Mouse (Mus musculus): Measurements from ENCODE around the gene Cmtm4. TPM values are rescaled to one million over a fixed set of nuclear protein-coding genes. Genes with fewer than 3 reads are reported as not detected.

The Cmtm4 gene
- polyA plus RNA-seq, 1 experiment from 2014 or later, result 1.2 TPM

DNA sequence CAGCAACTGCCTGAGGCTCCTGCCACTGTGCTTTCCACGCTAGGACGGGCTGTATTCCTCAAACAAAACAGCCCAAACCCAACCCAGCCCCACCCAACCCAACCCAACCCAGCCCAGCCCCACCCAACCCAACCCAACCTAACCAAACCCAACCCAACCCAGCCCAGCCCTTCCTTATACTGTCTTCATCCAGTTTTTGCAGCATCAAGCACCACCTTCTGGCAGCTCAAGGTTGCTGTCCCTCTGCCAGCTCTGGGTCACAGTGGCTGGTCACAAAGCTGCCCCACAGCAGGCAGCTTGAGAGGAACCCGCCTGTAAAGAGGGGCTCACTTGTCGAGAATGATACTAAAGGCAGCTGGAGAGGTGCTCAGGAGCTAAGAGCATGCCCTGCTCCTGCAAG is 38.7 kb upstream of the Cmtm4 start:
- 64% methylated on average over 4 of the region's 4 CpGs for WGBS
- ATAC-seq (ENCODE audit: extremely low read depth, insufficient number of reproducible peaks, low FRiP score, low TSS enrichment), result no peak

DNA sequence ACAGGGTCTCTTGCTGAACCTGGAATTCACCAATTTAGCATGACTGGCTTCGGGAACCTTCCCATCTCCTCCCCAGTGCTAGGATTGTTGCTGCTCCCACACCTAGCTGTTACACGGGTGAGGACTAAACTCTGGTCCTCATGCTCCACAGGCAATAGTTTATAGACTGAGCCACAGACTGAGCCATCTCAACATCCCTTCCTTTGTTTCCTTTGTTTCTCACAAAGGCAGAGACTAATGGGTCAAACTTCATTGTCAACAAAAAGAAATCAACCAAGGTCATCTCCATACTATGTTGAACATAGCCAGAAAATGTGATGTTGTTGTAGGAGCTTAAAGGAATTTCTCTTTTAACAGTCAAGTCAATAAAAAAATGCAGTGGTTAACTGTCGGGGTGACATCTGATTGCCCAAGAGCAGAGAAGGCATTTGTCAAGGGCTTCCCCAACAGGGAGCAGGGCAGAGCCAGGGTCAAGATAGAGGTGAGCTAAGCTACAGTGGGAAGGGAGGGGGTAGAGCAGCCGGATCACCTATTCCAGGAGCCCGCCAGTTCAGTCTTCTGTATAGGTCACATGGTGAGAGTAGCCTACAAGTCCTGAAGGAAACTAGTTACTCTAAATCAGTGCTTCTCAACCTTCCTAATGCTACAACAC is 37.7 kb upstream of the Cmtm4 start:
- Histone ChIP-seq H3K4me2 (no peak overlapping the region), H3K9ac (no peak overlapping the region), H3K27me3 (replicated peaks) (no peaks in the 10 kb centered on the region), H3K4me1 (peaks cover 27% of the 10 kb centered on the region), H3K9me3 (no peaks in the 10 kb centered on the region), H3K36me3 (peaks cover 95% of the 10 kb centered on the region), H3K4me3 (no peak overlapping the region), H3K27ac (replicated peaks) (no peak overlapping the region)
- ATAC-seq (ENCODE audit: extremely low read depth, insufficient number of reproducible peaks, low FRiP score, low TSS enrichment), result no peak
- 88% methylated on average over 5 of the region's 5 CpGs for WGBS

More for the DNA sequence above, 38.7 kb upstream of the Cmtm4 start:
- H3K4me1 ChIP-seq, result peaks cover 27% of the 10 kb centered on the region
- H3K36me3 ChIP-seq, result peaks cover 95% of the 10 kb centered on the region
- H3K9me3 ChIP-seq, result no peaks in the 10 kb centered on the region
- H3K27ac ChIP-seq (replicated peaks), result no peak overlapping the region
- no peaks in the 10 kb centered on the region for H3K27me3 ChIP-seq (replicated peaks)
- H3K9ac ChIP-seq, result no peak overlapping the region
- H3K4me3 ChIP-seq, result no peak overlapping the region
- no peak overlapping the region for H3K4me2 ChIP-seq

DNA sequence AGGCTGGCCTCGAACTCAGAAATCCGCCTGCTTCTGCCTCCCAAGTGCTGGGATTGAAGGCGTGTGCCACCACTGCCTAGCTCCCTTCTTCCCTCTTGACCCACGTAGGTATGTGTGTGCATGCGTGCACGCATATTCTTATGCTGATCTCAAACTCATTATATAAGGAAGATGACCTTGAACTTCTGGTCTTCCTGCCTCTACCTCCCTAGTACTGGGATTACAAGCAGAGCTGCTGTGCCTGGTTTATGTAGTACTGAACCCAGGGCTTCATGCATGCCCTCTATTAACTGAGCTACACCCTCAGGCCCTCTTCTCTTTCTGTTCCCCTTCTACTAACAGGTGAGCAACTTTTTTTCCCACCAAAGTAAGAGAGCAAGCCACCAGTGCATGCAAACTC is 37.0 kb upstream of the Cmtm4 start:
- peaks cover 97% of the 10 kb centered on the region for H3K36me3 ChIP-seq
- H3K4me3 ChIP-seq, result no peak overlapping the region
- H3K9ac ChIP-seq, result no peak overlapping the region
- ATAC-seq (ENCODE audit: extremely low read depth, insufficient number of reproducible peaks, low FRiP score, low TSS enrichment), result no peak
- H3K27ac ChIP-seq (replicated peaks), result no peak overlapping the region
- H3K9me3 ChIP-seq, result no peaks in the 10 kb centered on the region
- no peaks in the 10 kb centered on the region for H3K27me3 ChIP-seq (replicated peaks)
- WGBS, result 95% methylated on average over 6 of the region's 6 CpGs
- no peak overlapping the region for H3K4me2 ChIP-seq
- H3K4me1 ChIP-seq, result peaks cover 27% of the 10 kb centered on the region

DNA sequence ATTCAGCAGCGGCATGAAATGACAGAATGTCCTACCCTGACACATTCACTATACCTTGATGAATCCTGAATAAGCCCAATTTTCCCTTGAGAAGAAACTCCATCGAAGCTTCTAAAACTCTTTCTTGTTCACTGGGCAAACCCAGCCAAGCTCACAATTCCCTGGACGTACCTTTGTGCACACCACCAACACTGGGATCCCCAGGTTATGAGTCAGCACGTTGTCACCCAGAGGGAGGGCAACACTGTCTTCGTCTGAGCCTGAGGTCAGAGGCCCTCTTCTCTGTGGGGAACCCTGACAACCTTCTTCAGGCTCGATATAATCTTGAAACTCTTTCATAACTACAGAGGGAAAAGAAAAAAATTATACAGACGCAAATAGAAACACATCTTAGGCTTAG is 34.6 kb upstream of the Cmtm4 start:
- no peaks in the 10 kb centered on the region for H3K27me3 ChIP-seq (replicated peaks)
- no peak overlapping the region for H3K4me3 ChIP-seq
- 87% methylated on average over 7 of the region's 7 CpGs for WGBS
- H3K4me1 ChIP-seq, result peaks cover 12% of the 10 kb centered on the region
- no peak overlapping the region for H3K4me2 ChIP-seq
- no peak overlapping the region for H3K9ac ChIP-seq
- H3K36me3 ChIP-seq, result peaks cover 99% of the 10 kb centered on the region
- no peaks in the 10 kb centered on the region for H3K9me3 ChIP-seq
- no peak for ATAC-seq (ENCODE audit: extremely low read depth, insufficient number of reproducible peaks, low FRiP score, low TSS enrichment)
- H3K27ac ChIP-seq (replicated peaks), result no peak overlapping the region

DNA sequence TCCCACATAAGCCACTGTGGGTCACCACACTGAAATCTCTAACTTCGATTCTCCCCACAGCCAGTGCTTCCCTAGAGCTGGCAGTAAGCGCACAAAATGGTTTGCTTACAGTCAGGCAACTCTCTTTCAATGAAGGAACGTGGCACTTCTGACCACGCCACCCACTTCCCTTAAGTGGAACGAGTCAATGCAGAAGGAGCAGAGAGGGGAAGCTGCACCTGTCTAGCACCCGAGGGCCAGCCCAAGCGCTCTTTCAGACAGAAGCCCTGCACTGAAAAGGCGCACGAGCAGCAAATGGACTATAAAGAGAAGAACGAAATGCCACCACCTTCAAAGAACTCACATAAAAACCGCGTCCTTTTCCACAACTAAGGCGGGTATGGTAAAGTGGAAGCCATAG is 32.1 kb upstream of the Cmtm4 start:
- 84% methylated on average over 13 of the region's 13 CpGs for WGBS
- H3K9me3 ChIP-seq, result no peaks in the 10 kb centered on the region
- H3K4me2 ChIP-seq, result no peak overlapping the region
- H3K9ac ChIP-seq, result no peak overlapping the region
- no peaks in the 10 kb centered on the region for H3K4me1 ChIP-seq
- no peak overlapping the region for H3K4me3 ChIP-seq
- ATAC-seq (ENCODE audit: extremely low read depth, insufficient number of reproducible peaks, low FRiP score, low TSS enrichment), result no peak
- H3K27me3 ChIP-seq (replicated peaks), result no peaks in the 10 kb centered on the region
- no peak overlapping the region for H3K27ac ChIP-seq (replicated peaks)
- H3K36me3 ChIP-seq, result peaks cover 99% of the 10 kb centered on the region

- ATAC-seq (ENCODE audit: extremely low read depth, insufficient number of reproducible peaks, low FRiP score, low TSS enrichment), result no peak
- WGBS, result 58% methylated on average over 6 of the region's 6 CpGs
- Histone ChIP-seq H3K4me1 (0 out of 2 replicates have a peak, but pooled peaks cover 9% of the 10 kb centered on the region), H3K27me3 (replicated peaks) (no peaks in the 10 kb centered on the region), H3K9ac (no peak overlapping the region), H3K9me3 (no peaks in the 10 kb centered on the region), H3K4me2 (no peak overlapping the region), H3K36me3 (peaks cover 98% of the 10 kb centered on the region), H3K4me3 (no peak overlapping the region), H3K27ac (replicated peaks) (no peak overlapping the region)
These were observed 26.7 kb upstream of the Cmtm4 start for GRCm38 (mm10) chr8:104422313-104422712.

GRCm38 (mm10) chr8:104416022-104416421 is 20.4 kb upstream of the Cmtm4 start:
- Histone ChIP-seq H3K9me3 (no peaks in the 10 kb centered on the region), H3K9ac (no peak overlapping the region), H3K27me3 (replicated peaks) (no peaks in the 10 kb centered on the region), H3K4me2 (no peak overlapping the region), H3K27ac (replicated peaks) (no peak overlapping the region), H3K36me3 (peaks cover 53% of the 10 kb centered on the region), H3K4me1 (peaks cover 28% of the 10 kb centered on the region), H3K4me3 (no peak overlapping the region)
- ATAC-seq (ENCODE audit: extremely low read depth, insufficient number of reproducible peaks, low FRiP score, low TSS enrichment), result no peak
- WGBS, result 83% methylated on average over 6 of the region's 6 CpGs

GRCm38 (mm10) chr8:104414204-104414603 is 18.6 kb upstream of the Cmtm4 start:
- H3K27me3 ChIP-seq (replicated peaks), result no peaks in the 10 kb centered on the region
- 61% methylated on average over 3 of the region's 3 CpGs for WGBS

GRCm38 (mm10) chr8:104413770-104414169 is 18.2 kb upstream of the Cmtm4 start:
- WGBS, result 50% methylated on average over 4 of the region's 4 CpGs
- no peak overlapping the region for H3K9ac ChIP-seq
- no peaks in the 10 kb centered on the region for H3K27me3 ChIP-seq (replicated peaks)
- peaks cover 29% of the 10 kb centered on the region for H3K4me1 ChIP-seq
- no peak overlapping the region for H3K4me2 ChIP-seq
- peaks cover 30% of the 10 kb centered on the region for H3K36me3 ChIP-seq
- H3K4me3 ChIP-seq, result no peak overlapping the region
- H3K27ac ChIP-seq (replicated peaks), result peak overlapping the region; percentile 29
- ATAC-seq (ENCODE audit: extremely low read depth, insufficient number of reproducible peaks, low FRiP score, low TSS enrichment), result no peak
- no peaks in the 10 kb centered on the region for H3K9me3 ChIP-seq

More at GRCm38 (mm10) chr8:104414204-104414603, 18.6 kb upstream of the Cmtm4 start:
- no peak for ATAC-seq (ENCODE audit: extremely low read depth, insufficient number of reproducible peaks, low FRiP score, low TSS enrichment)
- Histone ChIP-seq H3K27ac (replicated peaks) (peak overlapping the region; percentile 29; the same call in 1 of the 2 replicates), H3K4me3 (no peak overlapping the region), H3K9me3 (no peaks in the 10 kb centered on the region), H3K4me1 (peaks cover 28% of the 10 kb centered on the region), H3K4me2 (no peak overlapping the region), H3K36me3 (peaks cover 34% of the 10 kb centered on the region), H3K9ac (peak overlapping the region; percentile 33; the same call in 1 of the 2 replicates)

- no peak for ATAC-seq (ENCODE audit: extremely low read depth, insufficient number of reproducible peaks, low FRiP score, low TSS enrichment)
- 0 out of 2 replicates have a peak overlapping the region, but pooled peaks have one; percentile 29 for H3K27ac ChIP-seq (replicated peaks)
- peak overlapping the region; percentile 13; the same call in 1 of the 2 replicates for H3K4me2 ChIP-seq
These were observed 17.4 kb upstream of the Cmtm4 start for GRCm38 (mm10) chr8:104412805-104413532.

DNA sequence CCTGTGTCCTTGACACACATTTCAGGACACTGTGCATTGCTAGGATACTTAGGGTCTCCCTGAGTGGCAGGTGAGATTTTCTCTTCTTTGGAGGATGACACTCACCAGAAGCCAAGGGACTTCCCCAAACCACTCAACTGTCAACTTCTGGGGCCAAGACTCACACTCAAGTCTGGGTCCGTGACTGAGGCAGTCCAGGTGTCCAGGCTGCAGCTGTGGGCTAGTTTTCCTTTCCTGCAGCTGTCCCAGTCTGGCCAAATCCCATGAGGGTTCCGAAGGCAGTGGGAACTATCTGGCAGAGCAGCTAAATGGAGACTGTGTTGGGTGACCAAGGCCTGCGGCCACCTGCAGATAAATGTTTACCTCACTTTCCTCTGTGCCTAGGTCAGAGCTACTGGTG is 16.4 kb upstream of the Cmtm4 start:
- Histone ChIP-seq H3K4me1 (peaks cover 34% of the 10 kb centered on the region), H3K9me3 (no peaks in the 10 kb centered on the region), H3K27ac (replicated peaks) (no peak overlapping the region), H3K27me3 (replicated peaks) (no peaks in the 10 kb centered on the region), H3K4me3 (no peak overlapping the region), H3K36me3 (peaks cover 14% of the 10 kb centered on the region), H3K9ac (no peak overlapping the region), H3K4me2 (no peak overlapping the region)
- no peak for ATAC-seq (ENCODE audit: extremely low read depth, insufficient number of reproducible peaks, low FRiP score, low TSS enrichment)
- WGBS, result 81% methylated on average over 3 of the region's 3 CpGs

More at GRCm38 (mm10) chr8:104412805-104413532, 17.4 kb upstream of the Cmtm4 start:
- Histone ChIP-seq H3K9me3 (no peaks in the 10 kb centered on the region), H3K4me3 (no peak overlapping the region), H3K36me3 (peaks cover 24% of the 10 kb centered on the region), H3K27me3 (replicated peaks) (no peaks in the 10 kb centered on the region), H3K4me1 (peaks cover 34% of the 10 kb centered on the region), H3K9ac (no peak overlapping the region)
- 33% methylated on average over 7 of the region's 7 CpGs for WGBS
